Mouse (Mus musculus): ENCODE data around the gene Tmem189. TPM values are rescaled to one million over a fixed set of nuclear protein-coding genes. Genes with fewer than 3 reads are reported as not detected.

Gene Tmem189
- polyA plus RNA-seq (2016; fragmentation: Nextera tagmentation; extraction: Ambion mirVana), result 31.2 and 34.5 TPM in 2 replicates

- 0 out of 2 replicates have a peak within 1 kb of the TSS, but pooled peaks have one; percentile 25 for H3K27ac ChIP-seq
- H3K36me3 ChIP-seq (replicated peaks), result no peaks in the 10 kb centered on the region
- peak within 1 kb of the TSS; percentile 94 for H3K4me2 ChIP-seq
- peak within 1 kb of the TSS; percentile 67 for H3K4me3 ChIP-seq (replicated peaks)
- peak within 1 kb of the TSS; percentile 59 for H3K9ac ChIP-seq
- H3K27me3 ChIP-seq, result peaks cover 71% of the 10 kb centered on the region
- 1% methylated on average over 89 of the region's 99 CpGs for WGBS
- no peaks in the 10 kb centered on the region for H3K9me3 ChIP-seq
- 0 out of 2 replicates have a peak, but pooled peaks have one; percentile 9 for ATAC-seq (ENCODE audit: low FRiP score)
- peaks cover 16% of the 10 kb centered on the region for H3K4me1 ChIP-seq
Observed at GRCm38 (mm10) chr2:167689501-167690218, at the start of gene Tmem189. Gene Tmem189 (minus strand): TSS chr2:167689822.

- 49% methylated on average over 5 of the region's 6 CpGs for WGBS
- H3K4me2 ChIP-seq, result no peak overlapping the region
Observed at GRCm38 (mm10) chr2:167739030-167739429, 49.4 kb upstream of the Tmem189 start.

GRCm38 (mm10) chr2:167734861-167735260 lies 45.2 kb upstream of the Tmem189 start:
- no peak overlapping the region for H3K9ac ChIP-seq
- H3K4me2 ChIP-seq, result no peak overlapping the region
- H3K4me1 ChIP-seq, result no peaks in the 10 kb centered on the region; the same call in 1 of the 2 replicates
- ATAC-seq (ENCODE audit: low FRiP score), result no peak
- no peaks in the 10 kb centered on the region for H3K36me3 ChIP-seq (replicated peaks)
- H3K9me3 ChIP-seq, result no peaks in the 10 kb centered on the region
- H3K27me3 ChIP-seq, result peaks cover 3% of the 10 kb centered on the region; the same call in 1 of the 2 replicates
- no peak overlapping the region for H3K4me3 ChIP-seq (replicated peaks)
- 78% methylated on average over 10 of the region's 10 CpGs for WGBS
- H3K27ac ChIP-seq, result no peak overlapping the region

More at GRCm38 (mm10) chr2:167739030-167739429, 49.4 kb upstream of the Tmem189 start:
- no peaks in the 10 kb centered on the region for H3K9me3 ChIP-seq
- no peak overlapping the region for H3K27ac ChIP-seq
- no peak overlapping the region for H3K9ac ChIP-seq
- no peak for ATAC-seq (ENCODE audit: low FRiP score)
- H3K27me3 ChIP-seq, result no peaks in the 10 kb centered on the region; the same call in 1 of the 2 replicates
- H3K4me1 ChIP-seq, result no peaks in the 10 kb centered on the region
- no peaks in the 10 kb centered on the region for H3K36me3 ChIP-seq (replicated peaks)
- H3K4me3 ChIP-seq (replicated peaks), result no peak overlapping the region

GRCm38 (mm10) chr2:167731149-167731548 lies 41.5 kb upstream of the Tmem189 start:
- no peak for ATAC-seq (ENCODE audit: low FRiP score)
- H3K27ac ChIP-seq, result no peak overlapping the region
- H3K4me2 ChIP-seq, result no peak overlapping the region
- no peak overlapping the region for H3K9ac ChIP-seq
- H3K9me3 ChIP-seq, result no peaks in the 10 kb centered on the region
- peaks cover 3% of the 10 kb centered on the region; the same call in 1 of the 2 replicates for H3K27me3 ChIP-seq
- peaks cover 6% of the 10 kb centered on the region; the same call in 1 of the 2 replicates for H3K4me1 ChIP-seq
- no peaks in the 10 kb centered on the region for H3K36me3 ChIP-seq (replicated peaks)
- H3K4me3 ChIP-seq (replicated peaks), result no peak overlapping the region
- WGBS, result 75% methylated on average over 13 of the region's 13 CpGs

GRCm38 (mm10) chr2:167730036-167730435 lies 40.4 kb upstream of the Tmem189 start:
- H3K9ac ChIP-seq, result no peak overlapping the region
- H3K4me1 ChIP-seq, result peaks cover 6% of the 10 kb centered on the region; the same call in 1 of the 2 replicates
- 82% methylated on average over 7 of the region's 7 CpGs for WGBS
- no peak for ATAC-seq (ENCODE audit: low FRiP score)
- H3K4me2 ChIP-seq, result no peak overlapping the region
- H3K9me3 ChIP-seq, result no peaks in the 10 kb centered on the region
- H3K4me3 ChIP-seq (replicated peaks), result no peak overlapping the region
- peaks cover 3% of the 10 kb centered on the region; the same call in 1 of the 2 replicates for H3K27me3 ChIP-seq
- no peak overlapping the region for H3K27ac ChIP-seq
- H3K36me3 ChIP-seq (replicated peaks), result no peaks in the 10 kb centered on the region

- 48% methylated on average over 13 of the region's 13 CpGs for WGBS
- no peak overlapping the region for H3K4me3 ChIP-seq (replicated peaks)
- no peaks in the 10 kb centered on the region for H3K36me3 ChIP-seq (replicated peaks)
- ATAC-seq (ENCODE audit: low FRiP score), result no peak; the same call in 1 of the 2 replicates
- no peaks in the 10 kb centered on the region for H3K9me3 ChIP-seq
- peaks cover 3% of the 10 kb centered on the region; the same call in 1 of the 2 replicates for H3K27me3 ChIP-seq
- no peak overlapping the region for H3K9ac ChIP-seq
- no peak overlapping the region for H3K27ac ChIP-seq
- H3K4me1 ChIP-seq, result peaks cover 8% of the 10 kb centered on the region; the same call in 1 of the 2 replicates
- H3K4me2 ChIP-seq, result no peak overlapping the region
Observed at GRCm38 (mm10) chr2:167727161-167727560, 37.5 kb upstream of the Tmem189 start.

GRCm38 (mm10) chr2:167725879-167726278 lies 36.3 kb upstream of the Tmem189 start:
- Histone ChIP-seq H3K27ac (no peak overlapping the region), H3K9me3 (no peaks in the 10 kb centered on the region), H3K36me3 (replicated peaks) (no peaks in the 10 kb centered on the region), H3K4me2 (no peak overlapping the region), H3K4me1 (peaks cover 9% of the 10 kb centered on the region; the same call in 1 of the 2 replicates), H3K4me3 (replicated peaks) (no peak overlapping the region), H3K9ac (no peak overlapping the region), H3K27me3 (peaks cover 1% of the 10 kb centered on the region; the same call in 1 of the 2 replicates)
- WGBS, result 88% methylated on average over 10 of the region's 10 CpGs
- ATAC-seq (ENCODE audit: low FRiP score), result no peak

- Histone ChIP-seq H3K9ac (no peak overlapping the region), H3K27ac (no peak overlapping the region), H3K4me1 (peaks cover 9% of the 10 kb centered on the region; the same call in 1 of the 2 replicates), H3K4me2 (no peak overlapping the region), H3K9me3 (no peaks in the 10 kb centered on the region), H3K27me3 (no peaks in the 10 kb centered on the region; the same call in 1 of the 2 replicates), H3K36me3 (replicated peaks) (no peaks in the 10 kb centered on the region), H3K4me3 (replicated peaks) (no peak overlapping the region)
- no peak for ATAC-seq (ENCODE audit: low FRiP score)
- WGBS, result 81% methylated on average over 11 of the region's 11 CpGs
Observed at GRCm38 (mm10) chr2:167723589-167724206, 34.1 kb upstream of the Tmem189 start.

GRCm38 (mm10) chr2:167722538-167722937 lies 32.9 kb upstream of the Tmem189 start:
- 75% methylated on average over 6 of the region's 6 CpGs for WGBS

GRCm38 (mm10) chr2:167721159-167721882 lies 31.7 kb upstream of the Tmem189 start:
- H3K27me3 ChIP-seq, result no peaks in the 10 kb centered on the region; the same call in 1 of the 2 replicates
- H3K4me2 ChIP-seq, result no peak overlapping the region
- H3K4me3 ChIP-seq (replicated peaks), result no peak overlapping the region
- no peaks in the 10 kb centered on the region for H3K36me3 ChIP-seq (replicated peaks)
- no peak overlapping the region for H3K27ac ChIP-seq
- H3K4me1 ChIP-seq, result 0 out of 2 replicates have a peak, but pooled peaks cover 3% of the 10 kb centered on the region
- H3K9me3 ChIP-seq, result no peaks in the 10 kb centered on the region
- H3K9ac ChIP-seq, result no peak overlapping the region
- WGBS, result 81% methylated on average over 11 of the region's 11 CpGs
- no peak for ATAC-seq (ENCODE audit: low FRiP score)

More at GRCm38 (mm10) chr2:167722538-167722937, 32.9 kb upstream of the Tmem189 start:
- H3K27ac ChIP-seq, result no peak overlapping the region
- H3K9ac ChIP-seq, result no peak overlapping the region
- no peaks in the 10 kb centered on the region for H3K36me3 ChIP-seq (replicated peaks)
- no peak overlapping the region for H3K4me2 ChIP-seq
- no peaks in the 10 kb centered on the region for H3K9me3 ChIP-seq
- no peak for ATAC-seq (ENCODE audit: low FRiP score)
- H3K4me3 ChIP-seq (replicated peaks), result no peak overlapping the region
- H3K4me1 ChIP-seq, result peaks cover 9% of the 10 kb centered on the region; the same call in 1 of the 2 replicates
- no peaks in the 10 kb centered on the region; the same call in 1 of the 2 replicates for H3K27me3 ChIP-seq

GRCm38 (mm10) chr2:167719520-167719919 lies 29.9 kb upstream of the Tmem189 start:
- H3K9me3 ChIP-seq, result no peaks in the 10 kb centered on the region
- no peaks in the 10 kb centered on the region for H3K36me3 ChIP-seq (replicated peaks)
- no peak for ATAC-seq (ENCODE audit: low FRiP score)
- no peaks in the 10 kb centered on the region; the same call in 1 of the 2 replicates for H3K27me3 ChIP-seq
- H3K27ac ChIP-seq, result no peak overlapping the region
- 87% methylated on average over 4 of the region's 4 CpGs for WGBS
- H3K4me2 ChIP-seq, result no peak overlapping the region
- H3K9ac ChIP-seq, result no peak overlapping the region
- 0 out of 2 replicates have a peak, but pooled peaks cover 3% of the 10 kb centered on the region for H3K4me1 ChIP-seq
- H3K4me3 ChIP-seq (replicated peaks), result no peak overlapping the region
